Mouse (Mus musculus): ENCODE measurements at regions not wholly inside any gene's neighbourhood (a gene's known extent, or its start where the extent isn't known, plus 50 kb on each side); places are given as distances from the start of the nearest gene placed in this dataset.

DNA sequence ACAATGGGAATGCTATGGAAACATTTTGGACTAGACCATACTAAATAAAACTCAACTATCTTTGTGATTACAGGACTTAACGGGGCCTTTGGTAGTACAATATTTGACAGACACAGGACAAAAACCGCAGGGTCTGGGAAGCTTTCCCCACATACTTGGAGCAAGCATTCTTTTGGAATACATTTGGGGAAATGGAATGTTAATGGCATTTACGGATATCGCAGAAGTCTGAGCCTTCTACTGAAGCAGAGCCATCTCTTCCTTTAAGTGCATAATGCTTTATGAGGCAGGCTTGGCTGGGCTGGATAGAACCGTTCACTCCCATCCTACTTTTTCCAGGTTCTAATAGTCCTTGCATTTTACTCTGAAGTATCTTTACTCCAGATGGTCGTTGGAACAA is 262.7 kb upstream of the Adgrl2 start:
- Histone ChIP-seq H3K9ac (ENCODE audit: low read length) (no peak overlapping the region), H3K27ac (replicated peaks) (no peak overlapping the region), H3K4me3 (ENCODE audit: low read depth, low read length) (no peak overlapping the region), H3K27me3 (ENCODE audit: control insufficient read depth, insufficient read depth, low read length) (no peaks in the 10 kb centered on the region), H3K9me3 (ENCODE audit: control insufficient read depth, low read length) (no peaks in the 10 kb centered on the region), H3K4me2 (replicated peaks; ENCODE audit: low read depth) (no peak overlapping the region), H3K4me1 (replicated peaks; ENCODE audit: control insufficient read depth, insufficient read depth) (no peaks in the 10 kb centered on the region), H3K36me3 (ENCODE audit: control insufficient read depth, insufficient read depth, low read length) (no peaks in the 10 kb centered on the region)
- ATAC-seq (ENCODE audit: low FRiP score, low TSS enrichment) (no peak), DNase-seq (ENCODE audit: low spot score) (no peak)
- 49% methylated on average over 6 of the region's 6 CpGs for WGBS
- TF ChIP-seq CTCF (IDR thresholded peaks at IDR 0.05; ENCODE audit: low read depth), result no peak
- TF ChIP-seq EP300 (optimal IDR thresholded peaks at IDR 0.05), result no peak

DNA sequence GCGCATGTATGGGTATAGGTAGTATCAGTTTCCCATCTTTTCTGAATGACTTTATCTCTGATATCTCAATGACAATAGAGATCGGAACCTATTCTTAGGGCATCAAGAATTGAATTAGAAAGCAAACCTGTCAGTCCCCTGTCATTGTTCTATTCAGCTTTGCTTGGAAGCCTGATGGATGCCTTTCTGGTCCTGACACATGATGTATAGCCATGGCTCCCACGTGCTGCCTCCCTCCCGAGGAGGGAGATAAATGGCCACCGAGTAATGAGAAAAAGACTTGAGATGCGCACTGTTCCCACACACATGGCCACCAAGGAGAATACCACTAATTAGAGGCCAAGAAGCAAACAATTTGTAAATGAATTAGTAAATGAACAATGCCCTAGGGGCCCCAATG is 261.8 kb upstream of the Adgrl2 start:
- Histone ChIP-seq H3K9me3 (ENCODE audit: control insufficient read depth, low read length) (no peaks in the 10 kb centered on the region), H3K36me3 (ENCODE audit: control insufficient read depth, insufficient read depth, low read length) (no peaks in the 10 kb centered on the region), H3K4me1 (replicated peaks; ENCODE audit: control insufficient read depth, insufficient read depth) (no peaks in the 10 kb centered on the region), H3K27me3 (ENCODE audit: control insufficient read depth, insufficient read depth, low read length) (no peaks in the 10 kb centered on the region), H3K4me3 (ENCODE audit: low read depth, low read length) (no peak overlapping the region), H3K27ac (replicated peaks) (no peak overlapping the region), H3K9ac (ENCODE audit: low read length) (no peak overlapping the region), H3K4me2 (replicated peaks; ENCODE audit: low read depth) (no peak overlapping the region)
- 68% methylated on average over 6 of the region's 6 CpGs for WGBS
- no peak for DNase-seq (ENCODE audit: low spot score)
- TF ChIP-seq CTCF (IDR thresholded peaks at IDR 0.05; ENCODE audit: low read depth) (no peak), EP300 (optimal IDR thresholded peaks at IDR 0.05) (no peak)
- ATAC-seq (ENCODE audit: low FRiP score, low TSS enrichment), result no peak

DNA sequence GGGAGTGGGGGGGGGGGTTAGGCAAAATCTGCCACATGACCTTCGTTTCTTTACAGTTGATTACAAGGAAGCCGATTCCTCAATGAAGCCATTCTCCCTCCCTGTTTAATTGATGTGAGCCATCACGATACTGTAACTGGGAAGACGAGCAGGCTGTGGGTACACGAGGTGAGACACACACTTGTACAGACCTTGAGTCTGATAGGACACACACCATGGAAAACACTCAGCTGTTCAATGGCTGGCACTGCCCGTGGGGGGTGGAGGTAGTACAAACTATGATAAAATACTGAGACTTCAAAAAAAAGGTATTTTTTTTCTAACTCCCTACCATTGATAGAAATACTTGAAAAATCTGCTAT is 257.3 kb upstream of the Adgrl2 start:
- DNase-seq (ENCODE audit: low spot score) (no peak), ATAC-seq (ENCODE audit: low FRiP score, low TSS enrichment) (no peak)
- Histone ChIP-seq H3K27me3 (ENCODE audit: control insufficient read depth, insufficient read depth, low read length) (no peaks in the 10 kb centered on the region), H3K4me2 (replicated peaks; ENCODE audit: low read depth) (no peak overlapping the region), H3K27ac (replicated peaks) (no peak overlapping the region), H3K9me3 (ENCODE audit: control insufficient read depth, low read length) (no peaks in the 10 kb centered on the region), H3K4me1 (replicated peaks; ENCODE audit: control insufficient read depth, insufficient read depth) (no peaks in the 10 kb centered on the region), H3K4me3 (ENCODE audit: low read depth, low read length) (no peak overlapping the region), H3K9ac (ENCODE audit: low read length) (no peak overlapping the region), H3K36me3 (ENCODE audit: control insufficient read depth, insufficient read depth, low read length) (no peaks in the 10 kb centered on the region)
- 75% methylated on average over 6 of the region's 6 CpGs for WGBS
- TF ChIP-seq EP300 (optimal IDR thresholded peaks at IDR 0.05), result no peak
- TF ChIP-seq CTCF (IDR thresholded peaks at IDR 0.05; ENCODE audit: low read depth), result no peak

DNA sequence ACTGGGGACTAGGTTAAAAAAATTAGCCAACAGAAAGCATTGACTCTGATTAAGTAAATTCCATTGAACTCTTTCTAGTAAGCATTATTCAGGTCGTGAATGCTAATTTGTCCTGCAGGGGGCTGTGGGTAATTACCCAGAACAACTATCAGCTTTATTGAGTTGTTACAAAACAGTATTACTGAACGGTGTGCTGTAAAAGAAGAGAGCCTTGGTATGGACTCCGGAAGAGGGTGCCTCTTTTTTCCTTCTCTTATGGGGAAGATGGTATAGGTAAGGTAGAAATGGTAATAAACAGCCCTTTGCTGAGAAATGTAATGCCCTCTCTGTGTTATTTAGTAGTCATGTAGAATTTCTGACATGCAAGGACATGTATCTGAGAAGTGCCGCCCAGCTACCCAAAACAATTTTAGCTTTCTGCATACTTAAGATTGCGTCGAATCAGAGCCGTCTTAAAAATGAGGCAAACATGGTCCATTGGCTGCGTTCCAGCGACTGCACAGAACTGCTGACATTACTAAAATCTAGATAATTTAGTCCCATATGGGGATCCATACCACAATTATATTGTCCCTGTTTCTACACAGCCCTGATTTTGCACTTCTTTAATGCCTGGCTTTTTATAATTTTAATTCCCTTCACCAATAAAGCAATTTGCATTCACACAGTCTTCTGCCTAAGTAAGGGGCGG is 256.7 kb upstream of the Adgrl2 start:
- no peak for TF ChIP-seq EP300 (optimal IDR thresholded peaks at IDR 0.05)
- Histone ChIP-seq H3K36me3 (ENCODE audit: control insufficient read depth, insufficient read depth, low read length) (no peaks in the 10 kb centered on the region), H3K9me3 (ENCODE audit: control insufficient read depth, low read length) (no peaks in the 10 kb centered on the region), H3K4me1 (replicated peaks; ENCODE audit: control insufficient read depth, insufficient read depth) (no peaks in the 10 kb centered on the region), H3K4me2 (replicated peaks; ENCODE audit: low read depth) (no peak overlapping the region), H3K27ac (replicated peaks) (no peak overlapping the region), H3K27me3 (ENCODE audit: control insufficient read depth, insufficient read depth, low read length) (no peaks in the 10 kb centered on the region), H3K9ac (ENCODE audit: low read length) (no peak overlapping the region), H3K4me3 (ENCODE audit: low read depth, low read length) (no peak overlapping the region)
- ATAC-seq (ENCODE audit: low FRiP score, low TSS enrichment), result no peak
- no peak for DNase-seq (ENCODE audit: low spot score)
- 51% methylated on average over 10 of the region's 10 CpGs for WGBS

DNA sequence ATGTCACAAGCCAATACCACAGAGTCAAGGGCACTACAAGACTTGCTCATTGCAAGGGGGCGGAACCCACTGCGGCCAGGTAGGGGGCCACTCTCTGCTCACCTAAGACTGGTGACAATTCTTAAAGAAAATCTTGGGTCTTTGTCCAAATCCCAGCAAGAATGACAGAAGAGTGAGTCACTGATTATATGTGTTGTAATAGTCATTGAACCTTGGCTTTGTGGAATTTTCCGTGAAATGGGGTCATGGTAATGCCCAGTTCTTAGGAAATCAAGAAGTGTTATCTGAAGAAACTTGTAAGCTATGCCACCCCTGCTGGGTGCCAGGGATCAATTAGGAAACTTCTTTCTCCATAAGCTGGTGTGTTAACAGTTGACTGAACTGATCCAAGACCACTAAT is 249.3 kb upstream of the Adgrl2 start:
- 76% methylated on average over 3 of the region's 3 CpGs for WGBS
- Histone ChIP-seq H3K9ac (ENCODE audit: low read length) (no peak overlapping the region), H3K4me3 (ENCODE audit: low read depth, low read length) (no peak overlapping the region), H3K27ac (replicated peaks) (no peak overlapping the region), H3K4me1 (replicated peaks; ENCODE audit: control insufficient read depth, insufficient read depth) (no peaks in the 10 kb centered on the region), H3K9me3 (ENCODE audit: control insufficient read depth, low read length) (no peaks in the 10 kb centered on the region), H3K27me3 (ENCODE audit: control insufficient read depth, insufficient read depth, low read length) (no peaks in the 10 kb centered on the region), H3K36me3 (ENCODE audit: control insufficient read depth, insufficient read depth, low read length) (no peaks in the 10 kb centered on the region), H3K4me2 (replicated peaks; ENCODE audit: low read depth) (no peak overlapping the region)
- no peak for ATAC-seq (ENCODE audit: low FRiP score, low TSS enrichment)
- TF ChIP-seq EP300 (optimal IDR thresholded peaks at IDR 0.05) (no peak), CTCF (IDR thresholded peaks at IDR 0.05; ENCODE audit: low read depth) (no peak)
- no peak for DNase-seq (ENCODE audit: low spot score)

DNA sequence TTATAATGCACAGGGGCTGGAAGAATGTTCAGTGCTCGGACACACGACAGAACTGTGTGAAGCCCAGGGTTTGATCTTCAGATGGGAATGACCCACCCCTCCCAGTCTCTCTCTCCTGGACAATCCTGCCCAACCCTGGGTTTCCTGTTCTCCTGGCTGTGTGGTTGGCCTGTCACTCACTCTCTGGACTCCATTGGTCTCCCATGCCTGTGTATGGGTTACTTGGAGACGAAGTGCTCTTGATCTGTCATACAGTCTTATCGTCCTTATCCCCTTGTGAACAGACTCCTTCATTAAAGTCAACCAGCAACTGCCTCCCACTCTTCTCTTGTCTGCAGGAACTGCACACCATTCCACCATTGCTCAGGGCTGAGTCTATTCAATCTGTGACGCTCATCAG is 247.7 kb upstream of the Adgrl2 start:
- no peak overlapping the region for H3K9ac ChIP-seq (ENCODE audit: low read length)
- no peaks in the 10 kb centered on the region for H3K4me1 ChIP-seq (replicated peaks; ENCODE audit: control insufficient read depth, insufficient read depth)
- H3K4me2 ChIP-seq (replicated peaks; ENCODE audit: low read depth), result no peak overlapping the region
- no peak for ATAC-seq (ENCODE audit: low FRiP score, low TSS enrichment)
- H3K27ac ChIP-seq (replicated peaks), result no peak overlapping the region
- no peaks in the 10 kb centered on the region for H3K9me3 ChIP-seq (ENCODE audit: control insufficient read depth, low read length)
- H3K27me3 ChIP-seq (ENCODE audit: control insufficient read depth, insufficient read depth, low read length), result no peaks in the 10 kb centered on the region
- no peaks in the 10 kb centered on the region for H3K36me3 ChIP-seq (ENCODE audit: control insufficient read depth, insufficient read depth, low read length)
- no peak overlapping the region for H3K4me3 ChIP-seq (ENCODE audit: low read depth, low read length)
- DNase-seq (ENCODE audit: low spot score), result no peak
- 84% methylated on average over 5 of the region's 5 CpGs for WGBS
- no peak for TF ChIP-seq EP300 (optimal IDR thresholded peaks at IDR 0.05)
- no peak for TF ChIP-seq CTCF (IDR thresholded peaks at IDR 0.05; ENCODE audit: low read depth)
